Mouse (Mus musculus): ENCODE measurements at regions not wholly inside any gene's neighbourhood (a gene's known extent, or its start where the extent isn't known, plus 50 kb on each side); places are given as distances from the start of the nearest gene placed in this dataset.
A peak's percentile ranks its signal among the peaks of the same experiment; 100 is the strongest.
"Not testable (repeated sequence)": the region's sequence is repeated elsewhere in the genome, so short reads cannot be mapped to it uniquely, and the experiment has no call there.

DNA sequence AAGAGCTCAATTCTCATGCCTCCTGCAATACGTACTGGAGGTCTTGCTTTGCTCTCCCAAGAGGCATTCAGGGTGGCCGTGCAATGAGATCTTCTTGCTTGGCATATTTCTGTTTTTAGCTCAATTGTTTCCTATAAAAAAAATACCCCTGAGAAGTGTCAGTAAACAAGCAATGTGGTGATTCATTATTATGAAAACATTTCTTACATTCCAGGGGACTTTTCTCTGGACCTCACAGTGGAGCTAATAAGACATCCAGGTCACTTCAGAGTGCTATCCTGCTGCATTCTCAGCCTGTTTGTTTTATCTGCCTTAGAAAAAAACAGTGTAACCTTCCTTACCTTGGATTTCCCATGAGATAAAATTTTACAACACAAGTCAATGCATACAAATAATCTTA is 532.0 kb downstream of the Dad1 start:
- DNase-seq (ENCODE audit: low read depth): not testable (repeated sequence)

DNA sequence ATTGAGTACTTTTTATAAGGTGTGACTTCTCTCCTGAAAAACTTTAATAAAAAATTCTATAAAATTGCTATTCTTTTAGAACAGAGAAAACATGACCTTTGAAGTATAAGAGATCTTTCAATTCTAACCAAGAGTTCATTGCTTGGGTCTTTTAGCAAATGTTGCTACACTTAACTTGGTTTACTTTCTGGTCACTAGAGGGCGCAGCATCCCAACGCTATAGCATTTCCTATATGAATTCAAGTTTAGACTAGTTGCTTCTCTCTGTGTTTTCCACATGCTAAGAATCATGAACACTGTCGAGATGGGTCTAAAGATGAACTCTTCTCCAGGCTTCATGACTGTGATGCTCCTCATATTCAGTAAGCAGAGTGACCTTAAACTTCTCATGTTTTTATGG is 544.3 kb downstream of the Dad1 start:
- DNase-seq (ENCODE audit: low read depth): peak; percentile 63

- not testable (repeated sequence) for DNase-seq (ENCODE audit: low read depth)
These were observed 549.6 kb downstream of the Dad1 start for GRCm38 (mm10) chr14:53704351-53704750.

DNA sequence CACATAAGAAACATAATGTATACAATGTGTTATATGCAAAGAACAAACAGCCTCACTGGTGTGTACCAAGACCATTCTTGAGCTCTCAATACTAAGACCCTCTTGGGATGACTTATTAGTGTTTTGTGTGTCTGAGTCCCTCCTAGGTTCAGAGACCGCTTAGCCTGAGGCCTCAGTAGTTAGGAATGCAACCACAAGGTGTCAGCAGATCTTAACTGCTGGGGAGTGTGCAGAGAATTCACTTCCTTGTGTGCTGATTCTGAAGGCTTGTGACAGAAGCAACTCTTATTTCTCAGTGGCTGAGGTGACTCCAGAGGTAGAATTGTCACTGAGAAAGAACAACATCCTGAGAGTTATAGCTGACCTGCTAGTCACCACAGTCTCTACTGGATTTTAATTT is 550.3 kb downstream of the Dad1 start:
- DNase-seq (ENCODE audit: low read depth): peak; percentile 23

DNA sequence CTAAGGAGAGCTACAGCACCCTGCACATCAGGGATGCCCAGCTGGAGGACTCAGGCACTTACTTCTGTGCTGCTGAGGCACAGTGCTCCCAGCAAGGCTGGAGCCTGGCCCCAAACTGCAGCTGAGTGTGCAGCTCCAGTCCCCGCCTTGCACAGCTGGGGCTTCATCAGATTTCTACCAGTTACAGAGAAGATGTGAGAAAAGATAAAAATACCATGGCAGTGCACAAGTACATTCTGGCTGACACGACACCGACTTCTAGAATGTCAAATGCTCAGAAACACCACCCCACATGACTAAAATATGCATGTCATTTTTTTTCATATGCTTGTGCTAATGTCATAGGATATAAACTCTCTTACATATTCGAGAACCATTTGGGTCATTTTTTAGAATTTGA is 569.8 kb downstream of the Dad1 start:
- DNase-seq (ENCODE audit: low read depth): not testable (repeated sequence)

GRCm38 (mm10) chr14:53683361-53684015 is 570.4 kb downstream of the Dad1 start:
- DNase-seq (ENCODE audit: low read depth): peak; percentile 57

DNA sequence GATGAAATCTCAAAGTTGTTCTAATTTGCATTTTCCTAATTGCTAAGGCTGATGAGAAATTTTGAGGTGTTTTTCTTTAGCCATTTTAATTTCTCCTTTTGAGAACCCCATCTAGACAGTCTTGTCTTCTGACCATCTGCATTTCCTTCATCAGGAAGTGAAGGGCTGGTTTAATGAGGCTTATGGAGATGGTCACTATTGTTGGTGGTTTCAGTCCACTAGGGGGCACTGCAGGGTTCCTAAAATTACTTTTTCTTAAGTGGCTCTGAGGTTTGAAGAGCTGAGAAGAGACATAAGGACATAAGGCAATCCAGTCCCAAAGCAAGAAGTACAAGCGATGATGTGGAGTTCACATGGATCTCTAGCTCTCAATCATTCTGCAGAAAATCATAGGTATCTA is 571.2 kb downstream of the Dad1 start:
- peak; percentile 17 for DNase-seq (ENCODE audit: low read depth)

DNA sequence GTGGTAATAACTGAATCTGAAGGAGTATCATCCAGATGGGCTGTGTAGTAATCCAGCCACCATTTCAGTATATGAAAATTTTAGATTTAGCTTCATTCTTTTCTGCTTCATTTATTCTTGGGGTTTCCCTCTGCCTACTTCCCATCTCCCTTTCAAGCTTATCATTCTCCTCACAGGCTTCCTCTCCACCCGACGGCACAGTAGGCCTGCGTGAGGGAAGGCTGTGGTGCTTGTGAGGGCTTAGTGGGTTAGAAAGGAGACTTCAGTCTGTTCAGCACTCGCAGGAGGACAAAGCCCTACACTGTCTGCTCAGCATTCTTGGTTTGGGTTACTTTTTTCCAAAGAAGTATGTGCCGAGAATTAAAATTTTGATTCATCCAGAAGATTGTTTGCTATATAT is 572.6 kb downstream of the Dad1 start:
- DNase-seq (ENCODE audit: low read depth): not testable (repeated sequence)

DNA sequence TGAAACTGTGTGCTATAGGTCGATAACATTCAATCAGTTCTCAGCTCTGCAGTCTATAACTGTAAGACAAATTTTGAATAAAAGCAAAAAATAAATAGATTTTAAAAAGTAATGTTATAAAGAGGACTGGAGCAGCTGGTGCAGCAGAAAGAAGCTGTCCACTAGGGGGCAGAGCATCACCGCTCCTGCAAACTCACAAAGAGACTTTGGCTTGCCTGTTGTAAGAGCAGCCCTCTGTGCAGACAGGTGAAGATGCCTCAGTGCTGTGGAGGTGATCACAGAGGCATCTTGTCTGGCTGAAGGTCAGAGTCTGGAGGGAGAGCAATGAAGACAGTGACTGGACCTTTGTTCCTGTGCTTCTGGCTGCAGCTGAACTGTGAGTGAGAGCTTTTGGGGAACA is 588.2 kb downstream of the Dad1 start:
- DNase-seq (ENCODE audit: low read depth): peak; percentile 58

DNA sequence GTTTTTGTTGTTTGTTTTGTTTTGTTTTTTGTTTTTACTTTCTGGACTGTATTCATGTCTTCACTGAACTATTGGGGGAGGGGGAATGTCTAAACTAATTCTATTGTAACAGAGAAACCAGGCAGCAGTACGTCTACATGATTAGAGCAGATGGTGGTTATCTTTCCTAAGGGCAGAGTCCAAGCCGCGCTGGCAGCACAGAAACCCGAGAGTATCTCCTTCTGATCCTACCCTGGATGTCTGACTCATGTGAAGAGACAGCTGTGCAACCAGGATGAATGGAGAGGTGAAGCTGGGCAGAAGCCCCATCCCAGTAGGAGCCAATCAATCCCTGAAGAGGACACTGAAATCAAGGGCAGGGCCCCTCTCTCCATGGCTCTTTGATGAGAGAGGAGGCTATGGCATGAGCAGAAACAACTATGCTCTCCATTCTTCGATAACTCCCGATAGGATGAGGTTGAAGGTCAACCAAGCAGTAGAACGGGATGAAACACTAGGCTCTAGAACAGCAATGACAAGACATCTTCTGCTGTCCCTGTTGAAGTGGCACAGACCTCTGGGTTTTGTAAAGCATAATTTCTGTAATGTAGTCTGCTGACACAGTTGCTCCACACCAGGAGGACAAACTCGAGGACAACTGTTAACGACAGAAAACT is 591.1 kb downstream of the Dad1 start:
- DNase-seq (ENCODE audit: low read depth): not testable (repeated sequence)

DNA sequence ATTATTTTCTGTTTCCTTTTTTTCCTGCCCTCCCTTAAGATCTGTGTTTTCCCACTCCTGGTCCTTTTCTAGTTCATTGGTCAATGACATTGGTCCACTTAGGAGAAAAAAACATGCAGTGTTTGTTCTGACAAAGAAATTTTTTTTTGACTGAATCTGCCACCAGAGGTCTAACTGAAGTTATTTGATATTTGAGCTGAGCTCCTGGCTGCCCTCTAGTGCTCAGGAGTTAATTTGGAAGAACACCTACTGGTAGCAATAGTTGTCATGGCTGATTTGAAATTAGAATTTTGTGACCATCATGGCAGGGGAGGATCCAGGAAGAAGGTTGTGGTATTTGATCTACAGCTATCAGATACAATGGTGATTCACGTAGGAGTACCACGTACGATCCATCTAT is 599.2 kb downstream of the Dad1 start:
- DNase-seq (ENCODE audit: low read depth): peak; percentile 22

DNA sequence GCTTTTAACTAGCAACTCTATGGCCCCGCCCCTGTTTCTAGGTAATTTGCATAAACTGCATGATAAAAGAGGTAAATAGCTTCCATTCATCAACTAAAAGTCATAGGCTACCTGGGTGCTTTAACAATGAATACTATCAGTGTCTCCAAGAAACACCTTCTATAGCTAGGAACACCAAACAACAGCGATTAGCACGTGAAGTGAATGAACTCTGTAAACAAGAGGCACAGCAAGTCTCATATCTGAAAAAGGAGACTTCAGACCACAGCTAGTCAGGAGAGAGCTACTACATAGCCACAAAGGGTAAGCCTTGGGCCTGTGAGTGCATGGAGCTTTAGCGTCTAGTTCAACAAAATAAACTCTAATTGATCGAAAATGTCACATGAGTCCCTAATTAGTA is 602.8 kb downstream of the Dad1 start:
- DNase-seq (ENCODE audit: low read depth): not testable (repeated sequence)

DNA sequence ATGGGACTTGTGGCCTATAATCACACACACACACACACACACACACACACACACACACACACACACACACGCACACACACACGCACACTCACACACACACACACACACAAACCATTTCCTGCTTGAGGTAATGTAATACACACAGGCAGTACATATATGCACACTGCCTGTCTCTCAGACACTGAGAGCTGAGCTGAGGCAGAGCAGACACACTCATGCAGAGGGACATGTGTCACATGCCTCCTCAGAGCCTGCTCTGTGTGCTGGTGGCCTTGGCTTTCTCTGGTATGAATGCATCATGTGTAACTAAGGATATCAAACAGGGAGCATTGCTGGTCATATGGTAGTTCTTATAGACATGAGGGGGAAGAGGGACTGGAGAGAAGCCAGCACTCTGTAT is 604.7 kb downstream of the Dad1 start:
- DNase-seq (ENCODE audit: low read depth): not testable (repeated sequence)

DNA sequence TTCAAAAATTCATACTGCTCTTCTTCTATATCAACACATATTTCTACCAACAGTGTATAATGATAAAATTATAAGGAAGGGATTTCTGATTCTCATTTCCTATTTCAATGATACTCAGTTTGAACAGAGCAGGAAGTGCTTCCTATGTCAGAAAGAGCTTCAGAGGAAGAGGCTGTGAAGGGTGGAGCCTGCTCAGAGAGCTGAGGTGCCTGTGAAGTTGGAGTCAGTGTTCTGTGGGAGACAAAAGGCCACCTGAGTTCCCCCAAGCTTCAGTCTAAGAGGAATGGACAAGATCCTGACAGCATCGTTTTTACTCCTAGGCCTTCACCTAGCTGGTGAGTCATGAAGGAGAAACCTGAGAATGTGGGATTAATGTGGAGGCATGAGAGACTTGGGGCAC is 613.5 kb downstream of the Dad1 start:
- DNase-seq (ENCODE audit: low read depth): peak; percentile 29

DNA sequence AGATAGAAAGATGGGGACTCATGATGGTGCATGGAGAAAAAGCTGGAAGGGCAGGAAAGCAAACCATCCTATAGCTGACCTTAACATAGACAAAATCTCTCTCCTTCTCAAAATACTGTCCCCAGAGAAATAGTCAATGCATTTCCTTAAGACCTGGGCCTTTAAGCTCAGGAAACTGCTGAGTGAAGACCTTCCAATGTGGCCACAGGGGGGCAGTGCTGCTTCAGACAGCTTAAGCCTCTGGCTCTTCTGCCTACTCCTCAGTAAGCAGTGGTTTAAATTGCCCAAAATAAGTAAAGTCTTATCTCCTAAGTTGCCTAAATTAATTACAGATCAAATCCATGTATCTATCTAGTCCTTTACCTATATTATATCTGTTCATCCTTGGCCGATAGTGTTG is 616.2 kb downstream of the Dad1 start:
- peak; percentile 70 for DNase-seq (ENCODE audit: low read depth)

GRCm38 (mm10) chr14:53635206-53635605 is 618.7 kb downstream of the Dad1 start:
- not testable (repeated sequence) for DNase-seq (ENCODE audit: low read depth)

DNA sequence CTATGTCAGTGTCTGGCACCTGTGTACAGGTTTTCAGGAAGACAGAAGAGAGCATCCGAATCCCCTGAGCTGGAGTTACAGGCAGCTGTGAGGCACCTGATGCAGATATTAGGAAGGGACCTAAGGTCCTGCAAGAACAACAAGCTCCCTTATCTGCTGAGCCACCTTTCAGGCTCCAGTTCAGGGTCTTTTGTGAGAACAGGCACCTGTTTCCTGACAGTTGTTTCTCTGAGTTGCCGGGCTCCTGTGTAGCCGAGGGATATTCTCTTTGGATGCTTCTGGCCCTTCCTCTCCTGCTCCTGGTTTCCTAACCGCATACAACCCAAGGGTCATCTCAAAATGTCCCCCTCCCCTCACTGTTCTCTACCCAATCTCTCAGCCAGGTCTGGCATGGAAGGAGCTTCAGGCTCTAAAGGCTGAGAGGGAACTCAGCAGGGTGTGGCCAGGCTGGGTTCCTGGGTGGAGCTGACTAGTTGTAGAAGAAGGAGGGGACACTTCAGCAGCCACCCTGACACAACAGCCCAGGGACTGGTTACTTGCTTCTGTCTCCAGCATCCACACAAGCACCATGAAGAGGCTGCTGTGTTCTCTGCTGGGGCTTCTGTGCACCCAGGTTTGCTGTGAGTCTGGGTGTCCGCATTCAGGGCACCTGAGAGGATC is 619.5 kb downstream of the Dad1 start:
- DNase-seq (ENCODE audit: low read depth): peak; percentile 39

- not testable (repeated sequence) for DNase-seq (ENCODE audit: low read depth)
These were observed 620.2 kb downstream of the Dad1 start for GRCm38 (mm10) chr14:53633743-53634142.

- DNase-seq (ENCODE audit: low read depth): peak; percentile 48
These were observed 632.5 kb downstream of the Dad1 start for GRCm38 (mm10) chr14:53621376-53621775.

- DNase-seq (ENCODE audit: low read depth): not testable (repeated sequence)
These were observed 637.8 kb downstream of the Dad1 start for GRCm38 (mm10) chr14:53616061-53616460.

DNA sequence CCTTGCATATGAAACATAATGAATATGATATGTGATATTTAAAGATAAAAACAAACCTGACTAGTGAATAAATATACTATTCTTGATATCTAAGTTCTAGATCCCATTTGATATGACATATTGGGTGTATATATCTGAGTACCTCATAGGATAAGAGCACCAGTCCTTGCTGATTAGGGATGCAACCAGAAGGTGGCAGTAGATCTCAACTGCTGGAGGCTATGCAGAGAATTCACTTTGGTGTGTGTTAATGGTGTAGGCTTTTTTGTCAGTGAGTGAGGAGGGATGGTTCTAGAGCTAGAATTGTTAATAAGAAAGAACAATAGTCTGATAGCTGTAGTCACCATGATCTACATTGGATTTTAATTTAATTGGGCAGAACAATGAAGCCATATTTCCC is 639.6 kb downstream of the Dad1 start:
- peak; percentile 74 for DNase-seq (ENCODE audit: low read depth)

GRCm38 (mm10) chr14:53599299-53599698 is 654.6 kb downstream of the Dad1 start:
- DNase-seq (ENCODE audit: low read depth): not testable (repeated sequence)

- not testable (repeated sequence) for DNase-seq (ENCODE audit: low read depth)
These were observed 656.6 kb downstream of the Dad1 start for GRCm38 (mm10) chr14:53597287-53597686.

All from naive thymus-derived CD4-positive, alpha-beta T cell, adult 2 months (primary cell).